Mouse (Mus musculus): ENCODE data around the gene Slc25a31. TPM values are rescaled to one million over a fixed set of nuclear protein-coding genes. Genes with fewer than 3 reads are reported as not detected.

Gene Slc25a31
- polyA plus RNA-seq, 1 experiment: 0.10 TPM

GRCm38 (mm10) chr3:40683171-40683570, 25.5 kb upstream of the Slc25a31 start:
- no peaks in the 10 kb centered on the region; the same call in 1 of the 2 replicates for H3K4me1 ChIP-seq (ENCODE audit: control insufficient read depth, insufficient read depth, low read length)
- H3K27ac ChIP-seq (ENCODE audit: insufficient read depth, low read length): no peak overlapping the region
- no peak for TF ChIP-seq CTCF (IDR thresholded peaks at IDR 0.05; ENCODE audit: extremely low read depth, insufficient read depth, low read length)
- no peak for TF ChIP-seq POLR2A (IDR thresholded peaks at IDR 0.05; ENCODE audit: extremely low read depth, insufficient read depth, low read length)
- H3K4me3 ChIP-seq (ENCODE audit: insufficient read depth, low read length): no peak overlapping the region

- Histone ChIP-seq H3K4me1 (ENCODE audit: control insufficient read depth, insufficient read depth, low read length) (no peaks in the 10 kb centered on the region; the same call in 1 of the 2 replicates), H3K27ac (ENCODE audit: insufficient read depth, low read length) (no peak overlapping the region), H3K4me3 (ENCODE audit: insufficient read depth, low read length) (no peak overlapping the region)
- TF ChIP-seq POLR2A (IDR thresholded peaks at IDR 0.05; ENCODE audit: extremely low read depth, insufficient read depth, low read length) (no peak), CTCF (IDR thresholded peaks at IDR 0.05; ENCODE audit: extremely low read depth, insufficient read depth, low read length) (no peak)
Observed at GRCm38 (mm10) chr3:40685855-40686515, 22.7 kb upstream of the Slc25a31 start.

GRCm38 (mm10) chr3:40686836-40687235, 21.8 kb upstream of the Slc25a31 start:
- TF ChIP-seq POLR2A (IDR thresholded peaks at IDR 0.05; ENCODE audit: extremely low read depth, insufficient read depth, low read length): no peak
- no peak for TF ChIP-seq CTCF (IDR thresholded peaks at IDR 0.05; ENCODE audit: extremely low read depth, insufficient read depth, low read length)
- no peak overlapping the region for H3K4me3 ChIP-seq (ENCODE audit: insufficient read depth, low read length)

GRCm38 (mm10) chr3:40687588-40687987, 21.1 kb upstream of the Slc25a31 start:
- Histone ChIP-seq H3K4me1 (ENCODE audit: control insufficient read depth, insufficient read depth, low read length) (no peaks in the 10 kb centered on the region; the same call in 1 of the 2 replicates), H3K4me3 (ENCODE audit: insufficient read depth, low read length) (no peak overlapping the region), H3K27ac (ENCODE audit: insufficient read depth, low read length) (no peak overlapping the region)
- TF ChIP-seq POLR2A (IDR thresholded peaks at IDR 0.05; ENCODE audit: extremely low read depth, insufficient read depth, low read length): no peak
- TF ChIP-seq CTCF (IDR thresholded peaks at IDR 0.05; ENCODE audit: extremely low read depth, insufficient read depth, low read length): no peak

More at GRCm38 (mm10) chr3:40686836-40687235, 21.8 kb upstream of the Slc25a31 start:
- H3K4me1 ChIP-seq (ENCODE audit: control insufficient read depth, insufficient read depth, low read length): no peaks in the 10 kb centered on the region; the same call in 1 of the 2 replicates
- no peak overlapping the region for H3K27ac ChIP-seq (ENCODE audit: insufficient read depth, low read length)

GRCm38 (mm10) chr3:40691566-40691965, 17.1 kb upstream of the Slc25a31 start:
- Histone ChIP-seq H3K27ac (ENCODE audit: insufficient read depth, low read length) (no peak overlapping the region), H3K4me1 (ENCODE audit: control insufficient read depth, insufficient read depth, low read length) (peaks cover 1% of the 10 kb centered on the region), H3K4me3 (ENCODE audit: insufficient read depth, low read length) (no peak overlapping the region)
- TF ChIP-seq CTCF (IDR thresholded peaks at IDR 0.05; ENCODE audit: extremely low read depth, insufficient read depth, low read length): no peak
- TF ChIP-seq POLR2A (IDR thresholded peaks at IDR 0.05; ENCODE audit: extremely low read depth, insufficient read depth, low read length): no peak

- no peak for TF ChIP-seq POLR2A (IDR thresholded peaks at IDR 0.05; ENCODE audit: extremely low read depth, insufficient read depth, low read length)
- no peak for TF ChIP-seq CTCF (IDR thresholded peaks at IDR 0.05; ENCODE audit: extremely low read depth, insufficient read depth, low read length)
- peaks cover 1% of the 10 kb centered on the region for H3K4me1 ChIP-seq (ENCODE audit: control insufficient read depth, insufficient read depth, low read length)
- no peak overlapping the region for H3K27ac ChIP-seq (ENCODE audit: insufficient read depth, low read length)
- no peak overlapping the region for H3K4me3 ChIP-seq (ENCODE audit: insufficient read depth, low read length)
Observed at GRCm38 (mm10) chr3:40693435-40693834, 15.2 kb upstream of the Slc25a31 start.

- Histone ChIP-seq H3K4me3 (ENCODE audit: insufficient read depth, low read length) (no peak overlapping the region), H3K27ac (ENCODE audit: insufficient read depth, low read length) (no peak overlapping the region), H3K4me1 (ENCODE audit: control insufficient read depth, insufficient read depth, low read length) (peaks cover 1% of the 10 kb centered on the region)
- TF ChIP-seq POLR2A (IDR thresholded peaks at IDR 0.05; ENCODE audit: extremely low read depth, insufficient read depth, low read length): no peak
- no peak for TF ChIP-seq CTCF (IDR thresholded peaks at IDR 0.05; ENCODE audit: extremely low read depth, insufficient read depth, low read length)
Observed at GRCm38 (mm10) chr3:40693960-40694359, 14.7 kb upstream of the Slc25a31 start.

- peaks cover 1% of the 10 kb centered on the region for H3K4me1 ChIP-seq (ENCODE audit: control insufficient read depth, insufficient read depth, low read length)
- H3K4me3 ChIP-seq (ENCODE audit: insufficient read depth, low read length): no peak overlapping the region
- TF ChIP-seq CTCF (IDR thresholded peaks at IDR 0.05; ENCODE audit: extremely low read depth, insufficient read depth, low read length) (no peak), POLR2A (IDR thresholded peaks at IDR 0.05; ENCODE audit: extremely low read depth, insufficient read depth, low read length) (no peak)
- no peak overlapping the region for H3K27ac ChIP-seq (ENCODE audit: insufficient read depth, low read length)
Observed at GRCm38 (mm10) chr3:40694438-40694837, 14.2 kb upstream of the Slc25a31 start.

GRCm38 (mm10) chr3:40695162-40695561, 13.5 kb upstream of the Slc25a31 start:
- H3K4me3 ChIP-seq (ENCODE audit: insufficient read depth, low read length): no peak overlapping the region
- peaks cover 1% of the 10 kb centered on the region for H3K4me1 ChIP-seq (ENCODE audit: control insufficient read depth, insufficient read depth, low read length)
- TF ChIP-seq POLR2A (IDR thresholded peaks at IDR 0.05; ENCODE audit: extremely low read depth, insufficient read depth, low read length) (no peak), CTCF (IDR thresholded peaks at IDR 0.05; ENCODE audit: extremely low read depth, insufficient read depth, low read length) (no peak)
- no peak overlapping the region for H3K27ac ChIP-seq (ENCODE audit: insufficient read depth, low read length)

- no peak overlapping the region for H3K27ac ChIP-seq (ENCODE audit: insufficient read depth, low read length)
- no peak overlapping the region for H3K4me3 ChIP-seq (ENCODE audit: insufficient read depth, low read length)
- no peaks in the 10 kb centered on the region; the same call in 1 of the 2 replicates for H3K4me1 ChIP-seq (ENCODE audit: control insufficient read depth, insufficient read depth, low read length)
- no peak for TF ChIP-seq CTCF (IDR thresholded peaks at IDR 0.05; ENCODE audit: extremely low read depth, insufficient read depth, low read length)
- no peak for TF ChIP-seq POLR2A (IDR thresholded peaks at IDR 0.05; ENCODE audit: extremely low read depth, insufficient read depth, low read length)
Observed at GRCm38 (mm10) chr3:40698834-40699233, 9.8 kb upstream of the Slc25a31 start.

Measured in cortical plate, adult 2 months (tissue).